Mouse (Mus musculus): ENCODE data around the gene Ndufb10. TPM values are rescaled to one million over a fixed set of nuclear protein-coding genes. Genes with fewer than 3 reads are reported as not detected.

The Ndufb10 gene
- total RNA-seq, 2 experiments from 2014 or later, result 130 to 145 TPM

DNA sequence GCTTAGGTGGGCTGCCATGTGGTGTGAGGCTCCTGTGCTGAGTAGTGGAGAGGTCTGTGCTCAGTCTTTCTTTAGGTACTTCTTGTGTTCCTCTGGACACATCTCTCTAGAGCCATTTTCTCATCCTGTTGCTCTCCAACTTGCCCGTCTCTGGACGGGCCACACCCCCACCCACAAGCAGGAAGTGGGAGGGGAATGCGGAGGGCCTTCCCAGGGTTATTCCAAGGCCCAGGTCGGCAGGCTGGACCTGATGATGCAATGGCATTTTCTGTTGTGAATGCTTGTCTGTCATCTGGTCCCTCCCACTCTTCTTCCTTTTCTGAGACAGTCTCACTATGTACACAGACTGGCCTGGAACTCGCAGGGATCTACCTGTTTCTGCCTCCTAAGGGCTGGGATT, 52.1 kb downstream of the Ndufb10 start:
- intact Hi-C loops (cut with DNase I), result no loop called here
- DNase-seq, result no peak

Other genes starting within 250 kb of the Ndufb10 start
- 10 to 100 TPM; 33.4 to 39.1 TPM for gene Mlst8, start 245.4 kb downstream of the Ndufb10 start, total RNA-seq (2021)
- 100 to 1,000 TPM; 158 to 180 TPM for gene Caskin1, start 235.9 kb downstream of the Ndufb10 start, total RNA-seq (2021)
- gene Traf7, start 196.5 kb downstream of the Ndufb10 start, total RNA-seq (2021), result 100 to 1,000 TPM; 166 to 172 TPM
- gene Rab26, start 190.3 kb downstream of the Ndufb10 start, total RNA-seq (2021), result 10 to 100 TPM; 12.2 to 12.5 TPM
- 10 to 100 TPM; 75.0 to 91.3 TPM for gene Pkd1, start 174.6 kb downstream of the Ndufb10 start, total RNA-seq (2021)
- 100 to 1,000 TPM; 152 to 158 TPM for gene Tsc2, start 91.8 kb downstream of the Ndufb10 start, total RNA-seq (2021)
- 1 to 10 TPM; 7.0 to 8.5 TPM for gene Nthl1, start 91.8 kb downstream of the Ndufb10 start, total RNA-seq (2021)
- 10 to 100 TPM; 40.2 to 43.6 TPM for gene Slc9a3r2, start 74.2 kb downstream of the Ndufb10 start, total RNA-seq (2021)
- gene Npw, start 66.0 kb downstream of the Ndufb10 start, total RNA-seq (2021), result under 1 TPM in 1 of 2 experiments, not detected in 1; 0.66 TPM
- gene Zfp598, start 54.8 kb downstream of the Ndufb10 start, total RNA-seq (2021), result 10 to 100 TPM; 45.5 to 48.5 TPM
- gene Syngr3, start 34.5 kb downstream of the Ndufb10 start, total RNA-seq (2021), result 100 to 1,000 TPM; 164 to 176 TPM
- 10 to 100 TPM; 21.0 to 22.7 TPM for gene Gfer, start 28.3 kb downstream of the Ndufb10 start, total RNA-seq (2021)
- gene Noxo1, start 28.2 kb downstream of the Ndufb10 start, total RNA-seq (2021), result 1 to 10 TPM; 5.6 to 7.2 TPM
- gene Tbl3, start 16.8 kb downstream of the Ndufb10 start, total RNA-seq (2021), result 10 to 100 TPM; 34.8 to 36.6 TPM
- gene Rnf151, start 6.4 kb downstream of the Ndufb10 start, total RNA-seq (2021), result not detected
- gene Rps2, start 6.4 kb downstream of the Ndufb10 start, total RNA-seq (2021), result 100 to 1,000 TPM; 619 to 676 TPM
- not detected for gene Rpl3l, start 3.3 kb upstream of the Ndufb10 start, total RNA-seq (2021)
- 10 to 100 TPM; 36.6 to 42.7 TPM for gene Msrb1, start 12.2 kb upstream of the Ndufb10 start, total RNA-seq (2021)
- not detected for gene Hs3st6, start 28.5 kb upstream of the Ndufb10 start, total RNA-seq (2021)
- gene Meiob, start 79.8 kb upstream of the Ndufb10 start, total RNA-seq (2021), result not detected
- 10 to 100 TPM; 48.0 to 50.0 TPM for gene Hagh, start 115.7 kb upstream of the Ndufb10 start, total RNA-seq (2021)
- gene Fahd1, start 125.9 kb upstream of the Ndufb10 start, total RNA-seq (2021), result 10 to 100 TPM; 13.1 to 13.8 TPM
- under 1 TPM in 1 of 2 experiments, not detected in 1; 0.22 TPM for gene Igfals, start 141.5 kb upstream of the Ndufb10 start, total RNA-seq (2021)
- 10 to 100 TPM; 35.9 to 39.3 TPM for gene Nubp2, start 161.9 kb upstream of the Ndufb10 start, total RNA-seq (2021)
- gene Spsb3, start 162.2 kb upstream of the Ndufb10 start, total RNA-seq (2021), result 10 to 100 TPM; 43.6 to 46.0 TPM
- gene Eme2, start 170.6 kb upstream of the Ndufb10 start, total RNA-seq (2021), result 10 to 100 TPM; 36.2 to 36.4 TPM
- gene Mrps34, start 170.6 kb upstream of the Ndufb10 start, total RNA-seq (2021), result 10 to 100 TPM; 48.9 to 50.0 TPM
- gene Nme3, start 172.0 kb upstream of the Ndufb10 start, total RNA-seq (2021), result 10 to 100 TPM; 38.7 to 43.0 TPM
- 100 to 1,000 TPM; 255 to 270 TPM for gene Mapk8ip3, start 212.5 kb upstream of the Ndufb10 start, total RNA-seq (2021)
- gene Jpt2, start 236.2 kb upstream of the Ndufb10 start, total RNA-seq (2021), result 10 to 100 TPM; 31.5 to 37.2 TPM